Mouse (Mus musculus) cortical plate, adult 2 months (tissue): ENCODE measurements around the gene Gm21969. TPM values are rescaled to one million over a fixed set of nuclear protein-coding genes. Genes with fewer than 3 reads are reported as not detected.

Experiments used
- H3K27ac ChIP-seq: fragments of 200-500 bp; 2 replicates; pipeline ENCODE4 v1.5.1; 2012; ENCODE audit warnings: low read length, control low read depth, inconsistent platforms; ENCODE audit not compliant: insufficient read depth
- H3K4me1 ChIP-seq: fragments of 200-500 bp; 2 replicates; pipeline ENCODE4 v1.6.1; 2011; ENCODE audit warnings: low read length; ENCODE audit not compliant: control insufficient read depth, insufficient read depth
- H3K4me3 ChIP-seq: fragments of 200-500 bp; 2 replicates; pipeline ENCODE4 v1.5.1; 2011; ENCODE audit warnings: mild to moderate bottlenecking, low read length, control low read depth; ENCODE audit not compliant: insufficient read depth
- CTCF ChIP-seq: fragments of 200-500 bp; IDR thresholded peaks from 2 replicates; pipeline ENCODE4 v1.5.1; 2011; ENCODE audit warnings: mild to moderate bottlenecking, control low read depth, low read length; ENCODE audit not compliant: insufficient read depth; ENCODE audit errors: extremely low read depth
- POLR2A ChIP-seq: fragments of 200-500 bp; IDR thresholded peaks from 2 replicates; pipeline ENCODE4 v1.6.1; 2011; ENCODE audit warnings: mild to moderate bottlenecking, low read length, control low read depth; ENCODE audit not compliant: insufficient read depth; ENCODE audit errors: extremely low read depth
- polyA plus RNA-seq: library from polyadenylated mRNA; depleted of rRNA; stranded (reverse); fragments of >200 nt; gene quantifications from 2 replicates; pipeline ENCODE4 v1.2.3, GENCODE M21; 2012; rRNA removed

Gm21969 gene
- not detected in 2 replicates for polyA plus RNA-seq

GRCm38 (mm10) chr4:139602357-139603244 is at the start of gene Gm21969:
Gm21969 (plus strand) TSS chr4:139603186.
- peak; percentile 85 for TF ChIP-seq CTCF
- TF ChIP-seq POLR2A, result no peak
- peaks cover 18% of the 10 kb centered on the region for H3K4me1 ChIP-seq
- H3K4me3 ChIP-seq, result no peak within 1 kb of the TSS
- H3K27ac ChIP-seq, result no peak within 1 kb of the TSS

- no peak for TF ChIP-seq POLR2A
- no peak for TF ChIP-seq CTCF
- Histone ChIP-seq H3K27ac (no peak overlapping the region), H3K4me1 (0 out of 2 replicates have a peak, but pooled peaks cover 1% of the 10 kb centered on the region), H3K4me3 (no peak overlapping the region)
Observed at GRCm38 (mm10) chr4:139555235-139555634, 47.8 kb upstream of the Gm21969 start.

- no peak overlapping the region for H3K27ac ChIP-seq
- no peak overlapping the region for H3K4me3 ChIP-seq
- no peak for TF ChIP-seq POLR2A
- TF ChIP-seq CTCF, result no peak
- 0 out of 2 replicates have a peak, but pooled peaks cover 1% of the 10 kb centered on the region for H3K4me1 ChIP-seq
Observed at GRCm38 (mm10) chr4:139555951-139556350, 47.0 kb upstream of the Gm21969 start.

- TF ChIP-seq POLR2A (no peak), CTCF (no peak)
- H3K4me1 ChIP-seq, result no peaks in the 10 kb centered on the region
- H3K27ac ChIP-seq, result no peak overlapping the region
- no peak overlapping the region for H3K4me3 ChIP-seq
Observed at GRCm38 (mm10) chr4:139568361-139568760, 34.6 kb upstream of the Gm21969 start.

- H3K4me1 ChIP-seq, result peaks cover 2% of the 10 kb centered on the region
- H3K4me3 ChIP-seq, result no peak overlapping the region
- TF ChIP-seq CTCF, result no peak
- no peak for TF ChIP-seq POLR2A
Observed at GRCm38 (mm10) chr4:139570756-139571155, 32.2 kb upstream of the Gm21969 start.

GRCm38 (mm10) chr4:139572928-139573512 is 30.0 kb upstream of the Gm21969 start:
- no peak overlapping the region for H3K27ac ChIP-seq
- H3K4me3 ChIP-seq, result no peak overlapping the region
- TF ChIP-seq POLR2A, result no peak
- TF ChIP-seq CTCF, result no peak
- peaks cover 8% of the 10 kb centered on the region for H3K4me1 ChIP-seq

More at GRCm38 (mm10) chr4:139570756-139571155, 32.2 kb upstream of the Gm21969 start:
- no peak overlapping the region for H3K27ac ChIP-seq

GRCm38 (mm10) chr4:139574156-139574798 is 28.7 kb upstream of the Gm21969 start:
- Histone ChIP-seq H3K27ac (peak overlapping the region; percentile 64), H3K4me3 (peak overlapping the region; percentile 98), H3K4me1 (peaks cover 8% of the 10 kb centered on the region)
- peak; percentile 55 for TF ChIP-seq CTCF
- TF ChIP-seq POLR2A, result peak; percentile 95

- Histone ChIP-seq H3K4me1 (peaks cover 8% of the 10 kb centered on the region), H3K27ac (peak overlapping the region; percentile 86), H3K4me3 (peak overlapping the region; percentile 98)
- TF ChIP-seq CTCF (no peak), POLR2A (no peak)
Observed at GRCm38 (mm10) chr4:139574799-139575672, 27.9 kb upstream of the Gm21969 start.

- H3K4me1 ChIP-seq, result peaks cover 8% of the 10 kb centered on the region
- peak overlapping the region; percentile 98 for H3K4me3 ChIP-seq
- peak overlapping the region; percentile 86 for H3K27ac ChIP-seq
- TF ChIP-seq POLR2A, result no peak
- no peak for TF ChIP-seq CTCF
Observed at GRCm38 (mm10) chr4:139575673-139576003, 27.3 kb upstream of the Gm21969 start.
